Comparison of ENCODE assay signal across 8 mouse cellular contexts in the genomic region with DNA sequence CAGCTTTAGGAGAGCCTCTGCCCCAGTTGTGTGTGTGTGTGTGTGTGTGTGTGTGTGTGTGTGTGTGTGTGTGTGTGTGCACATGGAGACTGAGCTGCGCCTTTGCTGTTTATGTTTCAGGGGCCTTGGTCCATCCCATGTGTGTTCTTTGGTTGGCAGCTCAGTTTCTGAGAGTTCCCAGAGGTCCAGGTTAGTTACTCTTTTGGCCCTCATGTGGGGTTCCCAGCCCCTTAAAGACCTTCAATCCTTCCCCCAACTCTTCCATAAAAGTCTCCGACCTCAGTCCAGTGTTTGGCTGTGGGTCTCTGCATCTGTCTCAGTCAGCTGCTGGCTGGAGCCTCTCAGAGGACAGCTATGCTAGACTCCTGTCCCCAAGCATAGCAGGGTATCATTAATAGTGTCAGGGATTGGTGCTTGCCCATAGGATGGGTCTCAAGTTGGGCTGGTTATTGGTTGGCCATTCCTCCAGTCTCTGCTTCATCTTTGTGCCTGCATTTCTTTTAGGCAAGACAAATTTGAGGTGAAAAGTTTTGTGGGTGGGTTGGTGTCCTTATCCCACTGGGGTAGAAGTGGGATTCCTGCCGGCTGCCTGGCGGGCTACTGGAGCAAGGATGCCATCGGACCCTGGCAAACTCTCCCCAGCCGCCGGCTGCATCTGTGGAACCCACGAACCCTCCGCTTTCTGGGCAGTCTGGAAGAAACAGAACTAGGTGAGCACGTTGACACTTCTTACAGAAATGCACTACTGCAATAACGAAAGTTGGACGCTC. TPM values are rescaled to one million over a fixed set of nuclear protein-coding genes. Genes with fewer than 3 reads are reported as not detected.
DNase-seq lines count a peak whose midpoint lies in the region; ATAC-seq lines count a peak whose summit lies in the region.

No protein-coding gene starts in this region.

- H3K36me3 ChIP-seq in heart, embryonic 14.5 days (ENCODE audit: control insufficient read depth, insufficient read depth, low read length), result peaks cover 14% of the 10 kb centered on the region
- H3K36me3 ChIP-seq in hindbrain, embryonic 10.5 days, result peaks cover 17% of the 10 kb centered on the region
- peaks cover 18% of the 10 kb centered on the region for H3K36me3 ChIP-seq in midbrain, embryonic 12.5 days

- peak overlapping the region; percentile 93 for H3K4me2 ChIP-seq in heart, embryonic 14.5 days (ENCODE audit: low read length)
- peak overlapping the region; percentile 71 for H3K4me2 ChIP-seq in midbrain, embryonic 12.5 days (replicated peaks)

- peak overlapping the region; percentile 70 to 86 for H3K4me3 ChIP-seq in heart, embryonic 14.5 days (ENCODE audit: control insufficient read depth in 1 of 2, insufficient read depth in 1 of 2, low read depth in 1 of 2, low read length in 2 of 2)
- H3K4me3 ChIP-seq in hindbrain, embryonic 10.5 days, result peak overlapping the region; percentile 75
- H3K4me3 ChIP-seq in midbrain, embryonic 12.5 days, result peak overlapping the region; percentile 68

- 14% methylated on average over 12 of the region's 12 CpGs for WGBS in heart, embryonic 14.5 days
- WGBS in hindbrain, embryonic 10.5 days, result 13% methylated on average over 12 of the region's 12 CpGs
- WGBS in midbrain, embryonic 12.5 days, result 14% methylated on average over 12 of the region's 12 CpGs

- peak overlapping the region; percentile 60 to 81 for H3K27ac ChIP-seq in heart, embryonic 14.5 days (replicated peaks in 1 of 2; ENCODE audit: control insufficient read depth in 1 of 2, insufficient read depth in 1 of 2, low read depth in 2 of 2, low read length in 2 of 2)
- H3K27ac ChIP-seq in hindbrain, embryonic 10.5 days, result peak overlapping the region; percentile 93
- no peak overlapping the region for H3K27ac ChIP-seq in midbrain, embryonic 12.5 days (replicated peaks)

- ATAC-seq in heart, embryonic 14.5 days (ENCODE audit: insufficient number of reproducible peaks, insufficient read depth, low FRiP score, low read depth), result no peak; the same call in 1 of the 2 replicates
- peak; percentile 64 for ATAC-seq in midbrain, embryonic 12.5 days (ENCODE audit: low FRiP score, low read depth)
- no peak for ATAC-seq in activated CD4-positive, CD25-positive, alpha-beta regulatory T cell, adult 4 months

- DNase-seq in heart, adult 8-10 months (ENCODE audit: low spot score), result no peak
- DNase-seq in thymus, postnatal 4 days, result peak; percentile 16
- no peak for DNase-seq in thymus, postnatal 36 days
- DNase-seq in hindbrain, embryonic 10.5 days (ENCODE audit: low spot score), result no peak
- no peak for DNase-seq in adrenal gland, postnatal 14 days

- no peaks in the 10 kb centered on the region for H3K27me3 ChIP-seq in heart, embryonic 14.5 days (ENCODE audit: control insufficient read depth, insufficient read depth, low read length)
- no peaks in the 10 kb centered on the region for H3K27me3 ChIP-seq in hindbrain, embryonic 10.5 days (ENCODE audit: insufficient read depth, poor library complexity, severe bottlenecking)
- H3K27me3 ChIP-seq in midbrain, embryonic 12.5 days, result no peaks in the 10 kb centered on the region

- peaks cover 6 to 11% of the 10 kb centered on the region in 2 experiments for H3K4me1 ChIP-seq in heart, embryonic 14.5 days (ENCODE audit: control insufficient read depth in 2 of 2, insufficient read depth in 2 of 2, low read length in 2 of 2)
- peaks cover 17% of the 10 kb centered on the region for H3K4me1 ChIP-seq in hindbrain, embryonic 10.5 days (replicated peaks)
- peaks cover 13% of the 10 kb centered on the region for H3K4me1 ChIP-seq in midbrain, embryonic 12.5 days

- H3K9me3 ChIP-seq in heart, embryonic 14.5 days (ENCODE audit: control insufficient read depth, low read length), result no peaks in the 10 kb centered on the region
- H3K9me3 ChIP-seq in hindbrain, embryonic 10.5 days, result no peaks in the 10 kb centered on the region
- H3K9me3 ChIP-seq in midbrain, embryonic 12.5 days, result no peaks in the 10 kb centered on the region

- H3K9ac ChIP-seq in heart, embryonic 14.5 days (ENCODE audit: low read length), result peak overlapping the region; percentile 89
- peak overlapping the region; percentile 82 for H3K9ac ChIP-seq in midbrain, embryonic 12.5 days (replicated peaks)

RNA-seq across cellular contexts. Expression of a gene that starts 0.5 kb away (rescaled TPM):
- 13.8 and 14.5 TPM in 2 replicates for polyA plus RNA-seq in heart, embryonic 14.5 days (2014; fragmentation: Nextera tagmentation; extraction: Ambion mirVana)
- total RNA-seq in heart, adult 8-10 months (2022), result 10 to 100 TPM in 1 of 4 experiments, 1 to 10 TPM in 3; 7.9 to 10.3 (median 9.4) TPM
- polyA plus RNA-seq in hindbrain, embryonic 10.5 days (2016; fragmentation: Nextera tagmentation; extraction: Ambion mirVana), result 22.1 and 27.8 TPM in 2 replicates
- 29.2 and 30.2 TPM in 2 replicates for polyA plus RNA-seq in midbrain, embryonic 12.5 days (2016; fragmentation: Nextera tagmentation; extraction: Ambion mirVana)
- 10 to 100 TPM; 15.7 to 24.8 TPM for polyA plus RNA-seq in activated CD4-positive, CD25-positive, alpha-beta regulatory T cell, adult 4 months (2017; shearing (Covaris generic))
- total RNA-seq in adrenal gland, postnatal 14 days (2021), result 19.1 and 19.8 TPM in 2 replicates
